21 mouse cellular contexts compared by ENCODE assay signal in the genomic region with DNA sequence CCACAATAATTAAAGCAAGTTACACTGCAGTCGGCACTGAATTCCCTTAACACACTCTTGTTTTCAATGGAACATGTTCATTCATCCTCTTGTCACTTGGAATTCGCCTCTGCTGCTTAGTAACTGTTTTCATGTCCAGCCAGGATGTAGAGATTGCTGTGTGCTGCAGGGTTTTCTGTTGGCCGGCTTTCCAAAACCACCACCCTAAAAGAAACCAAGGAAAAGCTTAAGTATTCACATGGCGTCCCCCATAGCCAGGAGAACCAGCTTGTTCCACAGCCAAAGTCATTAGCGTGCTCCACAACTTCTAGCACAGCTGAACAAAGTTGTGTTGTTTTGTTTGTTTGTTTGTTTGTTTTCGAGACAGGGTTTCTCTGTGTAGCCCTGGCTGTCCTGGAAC. TPM values are rescaled to one million over a fixed set of nuclear protein-coding genes. Genes with fewer than 3 reads are reported as not detected.
A peak's percentile ranks its signal among the peaks of the same experiment; 100 is the strongest.
DNase-seq lines count a peak whose midpoint lies in the region; ATAC-seq and TF ChIP-seq lines count a peak whose summit lies in the region.
"Had no signal": no experiment of that assay in that cellular context is flagged by ENCODE, and none has a peak within 500 bp of the region (broad histone marks: within the 10 kb centered on the region; RNA-seq: fewer than 3 reads in every experiment).

No protein-coding gene starts in this region.

- H3K36me3 ChIP-seq in forebrain, embryonic 16.5 days (ENCODE audit: control insufficient read depth, insufficient read depth), result peaks cover 10% of the 10 kb centered on the region; the same call in 1 of the 2 replicates
- H3K36me3 ChIP-seq in forebrain, embryonic 11.5 days (ENCODE audit: control insufficient read depth, insufficient read depth, low read length), result no peaks in the 10 kb centered on the region
- H3K36me3 ChIP-seq in hindbrain, postnatal 0 days (ENCODE audit: insufficient read depth, low read length), result peaks cover 20% of the 10 kb centered on the region; the same call in 1 of the 2 replicates
- peaks cover 38% of the 10 kb centered on the region for H3K36me3 ChIP-seq in hindbrain, embryonic 12.5 days
- H3K36me3 ChIP-seq in liver, embryonic 15.5 days (replicated peaks), result peaks cover 79% of the 10 kb centered on the region
- peaks cover 75% of the 10 kb centered on the region for H3K36me3 ChIP-seq in liver, embryonic 12.5 days

- H3K27me3 ChIP-seq in forebrain, embryonic 16.5 days (replicated peaks; ENCODE audit: control insufficient read depth, insufficient read depth, low read length), result no peaks in the 10 kb centered on the region
- H3K27me3 ChIP-seq in forebrain, embryonic 11.5 days (ENCODE audit: control insufficient read depth, insufficient read depth, low read length), result no peaks in the 10 kb centered on the region
- H3K27me3 ChIP-seq in hindbrain, postnatal 0 days (ENCODE audit: insufficient read depth, low read length), result no peaks in the 10 kb centered on the region
- no peaks in the 10 kb centered on the region for H3K27me3 ChIP-seq in hindbrain, embryonic 12.5 days
- no peaks in the 10 kb centered on the region for H3K27me3 ChIP-seq in liver, embryonic 15.5 days
- H3K27me3 ChIP-seq in liver, embryonic 12.5 days (replicated peaks), result no peaks in the 10 kb centered on the region
- H3K27me3 ChIP-seq: embryonic facial prominence, embryonic 15.5 days; heart, embryonic 12.5 days had no signal

- no peak for TF ChIP-seq CTCF in hindbrain, postnatal 0 days (IDR thresholded peaks at IDR 0.05; ENCODE audit: low read depth)

- ATAC-seq in forebrain, embryonic 16.5 days, result peak; percentile 40
- ATAC-seq in forebrain, embryonic 11.5 days (replicated peaks; ENCODE audit: low FRiP score), result no peak
- 0 out of 2 replicates have a peak, but pooled peaks have one; percentile 18 for ATAC-seq in hindbrain, postnatal 0 days
- ATAC-seq in hindbrain, embryonic 12.5 days (ENCODE audit: low FRiP score), result no peak
- ATAC-seq in liver, embryonic 15.5 days (ENCODE audit: insufficient read depth), result no peak
- no peak for ATAC-seq in liver, embryonic 12.5 days
- ATAC-seq in erythroid progenitor cell, adult 5-6 weeks (replicated peaks; ENCODE audit: low FRiP score, poor library complexity, severe bottlenecking), result 0 out of 2 replicates have a peak, but pooled peaks have one; percentile 27
- ATAC-seq: CD4-positive, CD25-positive, alpha-beta regulatory T cell, adult 4 months; forebrain, embryonic 14.5 days had no signal

- 72% methylated on average over 6 of the region's 6 CpGs for WGBS in forebrain, embryonic 16.5 days
- 91% methylated on average over 6 of the region's 6 CpGs for WGBS in forebrain, embryonic 11.5 days
- WGBS in hindbrain, postnatal 0 days, result 71% methylated on average over 6 of the region's 6 CpGs
- WGBS in hindbrain, embryonic 12.5 days, result 89% methylated on average over 6 of the region's 6 CpGs
- WGBS in liver, embryonic 15.5 days (ENCODE audit: insufficient replicate concordance), result 88% methylated on average over 6 of the region's 6 CpGs
- WGBS in liver, embryonic 12.5 days (ENCODE audit: insufficient replicate concordance), result 86% methylated on average over 6 of the region's 6 CpGs

- DNase-seq in forebrain, embryonic 11.5 days (ENCODE audit: low spot score), result no peak
- peak; percentile 61 for DNase-seq in hindbrain, postnatal 0 days (ENCODE audit: low spot score)
- no peak for DNase-seq in urinary bladder, postnatal 10 days (ENCODE audit: low spot score)
- DNase-seq: adrenal gland, adult 8-10 months; adrenal gland, postnatal 36 days; B cell, adult 2 months; cerebellum, adult 11 months; cerebellum, adult 8-10 months; cerebellum, postnatal 14 days; embryo, embryonic 11 days; gastrocnemius, postnatal 14 days had no signal

- H3K4me2 ChIP-seq in forebrain, embryonic 16.5 days (ENCODE audit: low read length), result no peak overlapping the region
- no peak overlapping the region for H3K4me2 ChIP-seq in forebrain, embryonic 11.5 days (ENCODE audit: low read depth, low read length, severe bottlenecking)
- H3K4me2 ChIP-seq in hindbrain, postnatal 0 days (ENCODE audit: low read depth, low read length), result no peak overlapping the region
- H3K4me2 ChIP-seq in hindbrain, embryonic 12.5 days (replicated peaks), result no peak overlapping the region
- H3K4me2 ChIP-seq in liver, embryonic 15.5 days, result no peak overlapping the region
- no peak overlapping the region for H3K4me2 ChIP-seq in liver, embryonic 12.5 days
- H3K4me2 ChIP-seq: embryonic facial prominence, embryonic 15.5 days; heart, embryonic 12.5 days had no signal

- no peaks in the 10 kb centered on the region for H3K4me1 ChIP-seq in forebrain, embryonic 16.5 days (replicated peaks; ENCODE audit: control insufficient read depth, insufficient read depth, low read length)
- no peaks in the 10 kb centered on the region for H3K4me1 ChIP-seq in forebrain, embryonic 11.5 days (replicated peaks; ENCODE audit: control insufficient read depth, insufficient read depth, low read length)
- no peaks in the 10 kb centered on the region for H3K4me1 ChIP-seq in hindbrain, postnatal 0 days (ENCODE audit: insufficient read depth, low read length)
- no peaks in the 10 kb centered on the region for H3K4me1 ChIP-seq in hindbrain, embryonic 12.5 days
- H3K4me1 ChIP-seq in liver, embryonic 15.5 days (replicated peaks), result peaks cover 7% of the 10 kb centered on the region; the same call in 1 of the 2 replicates
- no peaks in the 10 kb centered on the region for H3K4me1 ChIP-seq in liver, embryonic 12.5 days

- no peak overlapping the region for H3K4me3 ChIP-seq in forebrain, embryonic 16.5 days (replicated peaks; ENCODE audit: low read length)
- no peak overlapping the region for H3K4me3 ChIP-seq in forebrain, embryonic 11.5 days (ENCODE audit: low read depth, low read length)
- no peak overlapping the region for H3K4me3 ChIP-seq in hindbrain, postnatal 0 days (ENCODE audit: low read length)
- no peak overlapping the region for H3K4me3 ChIP-seq in hindbrain, embryonic 12.5 days
- H3K4me3 ChIP-seq in liver, embryonic 15.5 days (replicated peaks), result no peak overlapping the region
- H3K4me3 ChIP-seq in liver, embryonic 12.5 days, result no peak overlapping the region
- H3K4me3 ChIP-seq: embryonic facial prominence, embryonic 15.5 days; heart, embryonic 12.5 days had no signal

- no peaks in the 10 kb centered on the region for H3K9me3 ChIP-seq in forebrain, embryonic 16.5 days (ENCODE audit: control insufficient read depth, low read length)
- H3K9me3 ChIP-seq in forebrain, embryonic 11.5 days (ENCODE audit: control insufficient read depth, low read length), result no peaks in the 10 kb centered on the region
- no peaks in the 10 kb centered on the region for H3K9me3 ChIP-seq in hindbrain, postnatal 0 days (ENCODE audit: low read length)
- no peaks in the 10 kb centered on the region for H3K9me3 ChIP-seq in hindbrain, embryonic 12.5 days (replicated peaks)
- H3K9me3 ChIP-seq in liver, embryonic 15.5 days (replicated peaks), result no peaks in the 10 kb centered on the region
- H3K9me3 ChIP-seq in liver, embryonic 12.5 days (replicated peaks), result no peaks in the 10 kb centered on the region
- H3K9me3 ChIP-seq: embryonic facial prominence, embryonic 15.5 days; G1E; heart, embryonic 12.5 days had no signal

- H3K27ac ChIP-seq in forebrain, embryonic 16.5 days (ENCODE audit: low read length), result no peak overlapping the region
- H3K27ac ChIP-seq in forebrain, embryonic 11.5 days (ENCODE audit: low read depth, low read length), result no peak overlapping the region
- H3K27ac ChIP-seq in hindbrain, postnatal 0 days, result no peak overlapping the region
- no peak overlapping the region for H3K27ac ChIP-seq in hindbrain, embryonic 12.5 days
- 0 out of 2 replicates have a peak overlapping the region, but pooled peaks have one; percentile 35 for H3K27ac ChIP-seq in liver, embryonic 15.5 days (replicated peaks)
- H3K27ac ChIP-seq in liver, embryonic 12.5 days, result no peak overlapping the region
- H3K27ac ChIP-seq: embryonic facial prominence, embryonic 15.5 days had no signal

- H3K9ac ChIP-seq in forebrain, embryonic 16.5 days (replicated peaks; ENCODE audit: low read depth, low read length), result no peak overlapping the region
- H3K9ac ChIP-seq in forebrain, embryonic 11.5 days (ENCODE audit: low read length), result no peak overlapping the region
- no peak overlapping the region for H3K9ac ChIP-seq in hindbrain, postnatal 0 days (replicated peaks; ENCODE audit: low read length)
- H3K9ac ChIP-seq in hindbrain, embryonic 12.5 days, result no peak overlapping the region
- no peak overlapping the region for H3K9ac ChIP-seq in liver, embryonic 15.5 days
- H3K9ac ChIP-seq in liver, embryonic 12.5 days, result no peak overlapping the region
- H3K9ac ChIP-seq: embryonic facial prominence, embryonic 15.5 days; heart, embryonic 12.5 days had no signal

RNA-seq across cellular contexts. Expression of a gene that starts 14.1 kb away (rescaled TPM):
- polyA plus RNA-seq in forebrain, embryonic 16.5 days (2015; fragmentation: Nextera tagmentation; extraction: Ambion mirVana), result 4.9 and 6.9 TPM in 2 replicates
- 0.31 and 0.81 TPM in 2 replicates for polyA plus RNA-seq in forebrain, embryonic 11.5 days (2014; fragmentation: Nextera tagmentation; extraction: Ambion mirVana)
- total RNA-seq in hindbrain, postnatal 0 days (2014; rRNA removed), result 28.3 and 51.5 TPM in 2 replicates
- polyA plus RNA-seq in hindbrain, postnatal 0 days (2015; fragmentation: Nextera tagmentation; extraction: Ambion mirVana), result 20.2 and 26.7 TPM in 2 replicates
- polyA plus RNA-seq in hindbrain, embryonic 12.5 days (2016; fragmentation: Nextera tagmentation; extraction: Ambion mirVana), result 1.5 and 1.6 TPM in 2 replicates
- polyA plus RNA-seq in liver, embryonic 15.5 days (2015; fragmentation: Nextera tagmentation; extraction: Ambion mirVana), result 1.5 and 1.7 TPM in 2 replicates
- 0.67 and 0.74 TPM in 2 replicates for polyA plus RNA-seq in liver, embryonic 12.5 days (2016; fragmentation: Nextera tagmentation; extraction: Ambion mirVana)
- total RNA-seq in erythroid progenitor cell, adult 5-6 weeks (2015; ENCODE audit: low replicate concordance), result 8.0 and 15.9 TPM in 2 replicates
- total RNA-seq in erythroid progenitor cell, adult 5-6 weeks (2017; ENCODE audit: low replicate concordance), result 11.2 and 36.3 TPM in 2 replicates
- total RNA-seq: G1E had no signal
- polyA plus RNA-seq: CD4-positive, CD25-positive, alpha-beta regulatory T cell, adult 4 months; G1E had no signal

Comparison
In these comparisons a context has a peak if more than half of its experiments do, and no peak if none do; other contexts are left out.
1. ATAC-seq: peak in forebrain, embryonic 16.5 days (single experiment), hindbrain, postnatal 0 days (single experiment) and erythroid progenitor cell, adult 5-6 weeks (single experiment); none in forebrain, embryonic 11.5 days (single experiment), hindbrain, embryonic 12.5 days (single experiment), liver, embryonic 15.5 days (single experiment) and liver, embryonic 12.5 days (single experiment).